Mouse (Mus musculus) intestine, embryonic 14.5 days (tissue): ENCODE measurements at regions not wholly inside any gene's neighbourhood (a gene's known extent, or its start where the extent isn't known, plus 50 kb on each side); places are given as distances from the start of the nearest gene placed in this dataset.

Experiments
- ATAC-seq: fragments of 200-750 bp; cut with Nextera tagmentation; replicated peaks from 2 replicates; pipeline ENCODE4 v1.8.0; 2017; ENCODE audit warnings: low read depth, moderate number of reproducible peaks, moderate TSS enrichment, moderate library complexity; ENCODE audit not compliant: low FRiP score, low TSS enrichment
- DNase-seq: peaks from one replicate; pipeline ENCODE4 v3.0.0-alpha.2; 2018; ENCODE audit warnings: low spot score
- H3K27ac ChIP-seq: fragments of 300-500 bp; sonication (generic); 2 replicates; pipeline ENCODE4 v1.5.1; 2014; ENCODE audit warnings: low read depth, mild to moderate bottlenecking, control low read depth
- H3K27me3 ChIP-seq: fragments of 300-500 bp; sonication (generic); replicated peaks from 2 replicates; pipeline ENCODE4 v1.6.1; 2014; ENCODE audit warnings: low read length, control low read depth; ENCODE audit not compliant: control insufficient read depth, insufficient read depth
- H3K36me3 ChIP-seq: fragments of 300-500 bp; sonication (generic); 2 replicates; pipeline ENCODE4 v1.6.1; 2014; ENCODE audit warnings: low read length, control low read depth; ENCODE audit not compliant: control insufficient read depth, insufficient read depth
- H3K4me1 ChIP-seq: fragments of 300-500 bp; sonication (generic); replicated peaks from 2 replicates; pipeline ENCODE4 v1.6.1; 2014; ENCODE audit warnings: low read length, control low read depth, mixed read lengths; ENCODE audit not compliant: control insufficient read depth, insufficient read depth
- H3K4me2 ChIP-seq: fragments of 300-500 bp; sonication (generic); 2 replicates; pipeline ENCODE4 v1.6.1; 2014; ENCODE audit warnings: low read length
- H3K4me3 ChIP-seq: fragments of 300-500 bp; sonication (generic); 2 replicates; pipeline ENCODE4 v1.5.1; 2014; ENCODE audit warnings: low read depth, low read length, control low read depth, mixed read lengths
- H3K9ac ChIP-seq: fragments of 300-500 bp; sonication (generic); 2 replicates; pipeline ENCODE4 v1.6.1; 2014; ENCODE audit warnings: mild to moderate bottlenecking, low read length
- H3K9me3 ChIP-seq: fragments of 300-500 bp; sonication (generic); 2 replicates; pipeline ENCODE4 v1.6.1; 2016; ENCODE audit warnings: low read length, control low read depth; ENCODE audit not compliant: control insufficient read depth
- WGBS: fragments of 180-500 bp; shearing (Covaris S2); extraction: QIAGEN DNeasy Blood & Tissue Kit; methylation state at CpG from one replicate; pipeline ENCODE4 v1.1.7; 2014; 5-methylcytosine and 5-hydroxymethylcytosine counted together

DNA sequence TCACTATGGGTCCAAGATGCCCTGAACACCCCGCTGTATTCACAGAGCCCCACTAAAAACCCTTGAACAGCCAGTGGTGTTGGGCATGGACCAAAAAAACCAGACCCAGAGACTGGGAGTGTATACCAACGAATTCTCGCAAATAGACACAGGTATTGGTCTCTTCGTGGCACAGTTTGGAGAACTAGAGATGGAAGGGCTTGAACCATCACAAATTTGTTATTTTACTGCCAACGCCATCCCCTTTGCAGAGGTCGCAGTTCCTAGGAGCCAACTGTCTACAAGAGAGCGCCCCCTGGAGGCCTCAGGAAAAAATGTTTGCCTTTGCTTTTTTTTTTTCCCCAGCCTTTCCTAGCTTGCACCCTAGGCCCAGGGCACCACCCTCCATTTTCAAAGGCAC is 99.1 kb downstream of the Edn3 start:
- no peak for ATAC-seq
- peak; percentile 59 for DNase-seq
- 28% methylated on average over 7 of the region's 7 CpGs for WGBS

DNA sequence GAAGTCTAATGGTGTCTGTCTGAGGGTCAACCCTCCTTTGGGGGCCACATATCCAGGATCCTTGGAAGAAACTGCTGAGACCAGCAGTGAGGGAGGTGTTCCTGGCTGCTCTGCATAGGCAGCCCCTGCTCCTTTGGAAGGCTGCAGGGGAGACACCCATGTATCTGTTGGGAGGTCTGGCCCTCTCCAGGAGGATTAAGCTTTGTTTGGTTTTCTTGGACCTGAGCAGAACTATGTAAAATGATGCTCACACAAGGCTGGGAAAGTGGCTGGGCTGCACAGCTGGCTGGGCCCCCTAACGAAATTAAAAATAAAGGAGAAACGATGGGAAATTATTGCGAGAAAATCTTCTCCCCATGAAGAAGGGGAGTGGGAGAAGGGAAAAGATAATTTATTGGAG is 104.2 kb downstream of the Edn3 start:
- Histone ChIP-seq H3K4me2 (no peak overlapping the region), H3K4me1 (peaks cover 23% of the 10 kb centered on the region; the same call in 1 of the 2 replicates), H3K27ac (peak overlapping the region; percentile 45), H3K36me3 (no peaks in the 10 kb centered on the region), H3K27me3 (no peaks in the 10 kb centered on the region), H3K9me3 (no peaks in the 10 kb centered on the region), H3K4me3 (no peak overlapping the region), H3K9ac (no peak overlapping the region)
- WGBS, result 30% methylated on average over 3 of the region's 3 CpGs
- no peak for ATAC-seq
- no peak for DNase-seq

More for the DNA sequence above, 99.1 kb downstream of the Edn3 start:
- no peaks in the 10 kb centered on the region for H3K9me3 ChIP-seq
- H3K36me3 ChIP-seq, result no peaks in the 10 kb centered on the region
- peak overlapping the region; percentile 74 for H3K27ac ChIP-seq
- H3K4me3 ChIP-seq, result no peak overlapping the region
- H3K4me2 ChIP-seq, result no peak overlapping the region
- H3K27me3 ChIP-seq, result no peaks in the 10 kb centered on the region
- peaks cover 17% of the 10 kb centered on the region for H3K4me1 ChIP-seq
- no peak overlapping the region for H3K9ac ChIP-seq

- no peaks in the 10 kb centered on the region for H3K36me3 ChIP-seq
- no peaks in the 10 kb centered on the region for H3K9me3 ChIP-seq
- H3K27ac ChIP-seq, result peak overlapping the region; percentile 5; the same call in 1 of the 2 replicates
- H3K4me1 ChIP-seq, result peaks cover 21% of the 10 kb centered on the region; the same call in 1 of the 2 replicates
- no peak overlapping the region for H3K4me2 ChIP-seq
- H3K27me3 ChIP-seq, result no peaks in the 10 kb centered on the region
- H3K9ac ChIP-seq, result no peak overlapping the region
- DNase-seq (no peak), ATAC-seq (no peak)
- no peak overlapping the region for H3K4me3 ChIP-seq
- 64% methylated on average over 8 of the region's 8 CpGs for WGBS
Observed at GRCm38 (mm10) chr2:174866546-174866945, 106.1 kb downstream of the Edn3 start.

DNA sequence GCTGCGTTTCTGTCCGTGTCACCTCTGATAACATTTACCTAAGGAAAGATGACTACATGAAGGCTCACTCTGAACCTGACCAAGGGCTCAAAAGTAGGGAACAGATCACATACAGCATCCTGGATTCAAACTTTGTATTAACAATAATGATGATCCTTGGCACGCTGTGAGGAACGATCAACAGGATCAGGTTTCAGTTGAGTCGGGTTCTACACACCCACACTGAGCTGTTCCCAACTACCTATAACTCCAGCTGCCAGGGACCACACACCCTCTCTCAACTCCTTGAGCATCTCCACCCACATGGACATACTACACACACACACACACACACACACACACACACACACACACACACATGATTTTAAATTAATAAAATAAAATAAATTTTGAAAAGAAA is 107.0 kb downstream of the Edn3 start:
- no peaks in the 10 kb centered on the region for H3K9me3 ChIP-seq
- H3K27ac ChIP-seq, result 0 out of 2 replicates have a peak overlapping the region, but pooled peaks have one; percentile 5
- DNase-seq, result no peak
- H3K36me3 ChIP-seq, result no peaks in the 10 kb centered on the region
- no peaks in the 10 kb centered on the region for H3K27me3 ChIP-seq
- 0 out of 2 replicates have a peak, but pooled peaks have one; percentile 26 for ATAC-seq
- no peak overlapping the region for H3K4me3 ChIP-seq
- 33% methylated on average over 5 of the region's 5 CpGs for WGBS
- H3K4me1 ChIP-seq, result peaks cover 21% of the 10 kb centered on the region; the same call in 1 of the 2 replicates
- H3K9ac ChIP-seq, result no peak overlapping the region
- H3K4me2 ChIP-seq, result no peak overlapping the region

GRCm38 (mm10) chr2:174868186-174868585 is 107.8 kb downstream of the Edn3 start:
- DNase-seq (no peak), ATAC-seq (no peak)
- WGBS, result 53% methylated on average over 3 of the region's 3 CpGs
- Histone ChIP-seq H3K4me3 (no peak overlapping the region), H3K27me3 (no peaks in the 10 kb centered on the region), H3K4me1 (peaks cover 21% of the 10 kb centered on the region; the same call in 1 of the 2 replicates), H3K4me2 (no peak overlapping the region), H3K9me3 (no peaks in the 10 kb centered on the region), H3K27ac (0 out of 2 replicates have a peak overlapping the region, but pooled peaks have one; percentile 54), H3K36me3 (no peaks in the 10 kb centered on the region), H3K9ac (no peak overlapping the region)

DNA sequence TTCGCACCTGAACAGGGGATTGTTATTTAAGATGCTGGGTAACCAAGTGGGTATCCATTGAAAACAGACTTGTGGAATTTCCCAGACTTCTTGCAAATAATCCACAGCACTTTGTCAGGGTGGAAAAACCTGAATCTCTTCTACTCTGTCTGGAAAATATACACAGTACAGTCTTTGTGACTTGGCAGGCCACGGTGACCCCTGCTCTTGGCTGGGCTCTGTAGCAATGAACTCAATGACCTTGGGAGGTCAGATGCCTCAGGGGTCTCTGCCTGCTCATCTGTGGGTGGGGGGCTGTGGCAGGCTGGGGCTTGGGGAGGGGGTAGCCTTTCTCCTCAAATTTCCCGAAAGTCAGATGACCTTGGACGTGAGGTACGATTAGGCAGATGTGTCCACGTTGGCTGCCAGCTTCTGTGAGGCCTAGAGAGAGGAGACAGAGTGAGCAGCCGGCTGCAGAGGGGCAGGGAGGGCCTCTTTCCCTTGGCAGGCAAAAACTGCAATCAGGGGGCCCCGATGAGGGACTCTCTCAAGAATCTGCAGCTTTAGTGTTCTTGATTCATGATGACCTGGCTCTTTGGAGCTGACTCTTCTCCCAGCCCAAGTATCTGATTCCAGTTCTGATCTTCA is 108.4 kb downstream of the Edn3 start:
- no peak for DNase-seq

DNA sequence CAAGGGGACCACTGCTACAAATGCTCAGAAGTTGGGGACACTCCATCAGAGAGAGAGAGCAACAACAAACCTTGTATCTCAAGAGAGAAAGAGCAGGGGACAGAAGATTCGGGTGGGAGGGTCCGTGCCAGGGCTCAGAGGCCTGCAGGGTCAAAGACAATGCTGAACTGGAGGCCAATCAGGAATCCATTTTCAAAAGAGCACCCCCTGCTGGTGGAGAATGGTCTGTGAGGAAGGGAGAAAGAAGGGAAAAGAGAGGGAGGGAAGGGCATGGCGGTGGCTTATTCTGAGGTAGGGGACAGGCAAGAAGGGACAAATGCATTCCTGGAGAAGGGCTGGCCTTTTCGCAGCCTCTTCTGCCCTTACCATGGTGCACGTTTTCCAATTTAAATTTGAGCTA is 109.9 kb downstream of the Edn3 start:
- Histone ChIP-seq H3K9ac (no peak overlapping the region), H3K9me3 (no peaks in the 10 kb centered on the region), H3K4me3 (no peak overlapping the region), H3K4me1 (peaks cover 10% of the 10 kb centered on the region; the same call in 1 of the 2 replicates), H3K27me3 (no peaks in the 10 kb centered on the region), H3K4me2 (no peak overlapping the region), H3K27ac (no peak overlapping the region), H3K36me3 (no peaks in the 10 kb centered on the region)
- ATAC-seq, result no peak
- 83% methylated on average over 5 of the region's 5 CpGs for WGBS
- DNase-seq, result no peak

More for the DNA sequence above, 108.4 kb downstream of the Edn3 start:
- 24% methylated on average over 8 of the region's 8 CpGs for WGBS
- H3K4me1 ChIP-seq, result peaks cover 21% of the 10 kb centered on the region; the same call in 1 of the 2 replicates
- no peaks in the 10 kb centered on the region for H3K27me3 ChIP-seq
- no peaks in the 10 kb centered on the region for H3K9me3 ChIP-seq
- H3K4me3 ChIP-seq, result no peak overlapping the region
- H3K9ac ChIP-seq, result no peak overlapping the region
- no peak overlapping the region for H3K4me2 ChIP-seq
- no peak for ATAC-seq
- no peaks in the 10 kb centered on the region for H3K36me3 ChIP-seq
- H3K27ac ChIP-seq, result peak overlapping the region; percentile 54

DNA sequence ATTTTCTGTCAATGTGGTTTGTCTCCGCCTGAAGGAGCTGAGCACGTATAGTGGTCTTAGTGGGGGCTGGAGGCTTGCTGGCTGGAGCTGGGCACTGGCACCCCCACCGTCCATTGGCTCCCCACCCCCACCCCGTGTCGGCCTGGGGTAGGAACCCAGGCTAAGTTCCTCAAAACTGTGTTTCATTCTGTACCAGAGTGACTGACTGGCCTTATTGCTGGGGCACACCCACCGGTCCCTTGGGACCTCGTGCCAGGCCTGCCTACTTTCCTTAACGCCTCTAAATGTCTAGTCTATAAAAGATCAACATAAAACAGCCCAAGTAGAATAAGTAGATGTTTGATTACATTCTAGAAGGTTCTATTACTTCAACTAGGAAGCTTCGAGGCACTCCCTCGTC is 110.8 kb downstream of the Edn3 start:
- Histone ChIP-seq H3K27ac (no peak overlapping the region; the same call in 1 of the 2 replicates), H3K27me3 (no peaks in the 10 kb centered on the region), H3K4me2 (no peak overlapping the region), H3K4me3 (no peak overlapping the region), H3K36me3 (no peaks in the 10 kb centered on the region), H3K4me1 (peaks cover 10% of the 10 kb centered on the region; the same call in 1 of the 2 replicates), H3K9ac (no peak overlapping the region), H3K9me3 (no peaks in the 10 kb centered on the region)
- ATAC-seq, result no peak
- WGBS, result 62% methylated on average over 10 of the region's 10 CpGs
- no peak for DNase-seq

- no peak for DNase-seq
- Histone ChIP-seq H3K9me3 (no peaks in the 10 kb centered on the region), H3K27ac (peak overlapping the region; percentile 39; the same call in 1 of the 2 replicates), H3K4me1 (peaks cover 10% of the 10 kb centered on the region; the same call in 1 of the 2 replicates), H3K27me3 (no peaks in the 10 kb centered on the region), H3K4me2 (no peak overlapping the region), H3K36me3 (no peaks in the 10 kb centered on the region), H3K4me3 (no peak overlapping the region), H3K9ac (no peak overlapping the region)
- 0 out of 2 replicates have a peak, but pooled peaks have one; percentile 44 for ATAC-seq
- 55% methylated on average over 3 of the region's 3 CpGs for WGBS
Observed at GRCm38 (mm10) chr2:174871844-174872243, 111.4 kb downstream of the Edn3 start.
